Mouse (Mus musculus) forebrain, embryonic 14.5 days (tissue): Measurements from ENCODE around the gene Olfr113. TPM values are rescaled to one million over a fixed set of nuclear protein-coding genes. Genes with fewer than 3 reads are reported as not detected.
"Not testable (repeated sequence)": the region's sequence is repeated elsewhere in the genome, so short reads cannot be mapped to it uniquely, and the experiment has no call there.

ENCODE experiments used
- ATAC-seq: fragments of 200-750 bp; cut with Nextera tagmentation; 2 replicates; pipeline ENCODE4 v1.8.0; 2017; ENCODE audit warnings: mild to moderate bottlenecking, moderate library complexity
- DNase-seq: peaks from one replicate; pipeline ENCODE4 v3.0.0-alpha.2; 2015; ENCODE audit warnings: low spot score
- H3K27ac ChIP-seq: fragments of 300-500 bp; sonication (generic); 2 replicates; pipeline ENCODE4 v1.5.1; 2014; ENCODE audit warnings: low read depth, mild to moderate bottlenecking, control low read depth, low read length, moderate library complexity
- H3K27me3 ChIP-seq: fragments of 300-500 bp; sonication (generic); replicated peaks from 2 replicates; pipeline ENCODE4 v1.6.1; 2014; ENCODE audit warnings: low read length, control low read depth, mixed read lengths; ENCODE audit not compliant: control insufficient read depth, insufficient read depth
- H3K36me3 ChIP-seq: fragments of 300-500 bp; sonication (generic); 2 replicates; pipeline ENCODE4 v1.6.1; 2014; ENCODE audit warnings: low read length, control low read depth; ENCODE audit not compliant: control insufficient read depth, insufficient read depth
- H3K4me1 ChIP-seq: fragments of 300-500 bp; sonication (generic); 2 replicates; pipeline ENCODE4 v1.6.1; 2014; ENCODE audit warnings: antibody characterized with exemption, low read length, control low read depth; ENCODE audit not compliant: control insufficient read depth, insufficient read depth
- H3K4me2 ChIP-seq: fragments of 300-500 bp; sonication (generic); 2 replicates; pipeline ENCODE4 v1.6.1; 2014; ENCODE audit warnings: mild to moderate bottlenecking, control low read depth, low read length
- H3K4me3 ChIP-seq: fragments of 300-500 bp; sonication (generic); 2 replicates; pipeline ENCODE4 v1.5.1; 2014; ENCODE audit warnings: low read depth, low read length, control low read depth
- H3K9ac ChIP-seq: fragments of 300-500 bp; sonication (generic); 2 replicates; pipeline ENCODE4 v1.6.1; 2014; ENCODE audit warnings: mild to moderate bottlenecking, low read length, control low read depth, moderate library complexity
- H3K9me3 ChIP-seq: fragments of 300-500 bp; sonication (generic); replicated peaks from 2 replicates; pipeline ENCODE4 v1.6.1; 2016; ENCODE audit warnings: low read length, control low read depth, mixed read lengths; ENCODE audit not compliant: control insufficient read depth
- WGBS: fragments of 180-500 bp; shearing (Covaris S2); extraction: QIAGEN DNeasy Blood & Tissue Kit; methylation state at CpG from one replicate; pipeline ENCODE4 v1.1.7; 2014; 5-methylcytosine and 5-hydroxymethylcytosine counted together
- polyA plus RNA-seq: library from polyadenylated mRNA; unstranded; fragments of >200 nt; fragmentation: Nextera tagmentation; extraction: Ambion mirVana; gene quantifications from 2 replicates; pipeline ENCODE4 v1.2.1, GENCODE M21; 2014

Gene Olfr113
- not detected in 2 replicates for polyA plus RNA-seq

- ATAC-seq (no peak), DNase-seq (no peak)
- H3K4me2 ChIP-seq = no peak within 1 kb of the TSS
- H3K4me1 ChIP-seq = no peaks in the 10 kb centered on the region
- no peaks in the 10 kb centered on the region for H3K27me3 ChIP-seq
- no peaks in the 10 kb centered on the region for H3K36me3 ChIP-seq
- no peaks in the 10 kb centered on the region for H3K9me3 ChIP-seq
- no peak within 1 kb of the TSS for H3K9ac ChIP-seq
- H3K27ac ChIP-seq = no peak within 1 kb of the TSS
- no peak within 1 kb of the TSS for H3K4me3 ChIP-seq
Observed at GRCm38 (mm10) chr17:37577563-37577962, at the start of gene Olfr113. Gene Olfr113 (minus strand): TSS chr17:37577663.

- no peaks in the 10 kb centered on the region for H3K27me3 ChIP-seq
- ATAC-seq (no peak), DNase-seq (no peak)
- H3K4me1 ChIP-seq = no peaks in the 10 kb centered on the region
- H3K4me3 ChIP-seq = no peak within 1 kb of the TSS
- H3K9me3 ChIP-seq = no peaks in the 10 kb centered on the region
- 80% methylated on average over 2 of the region's 2 CpGs for WGBS
- H3K9ac ChIP-seq = no peak within 1 kb of the TSS
- H3K27ac ChIP-seq = no peak within 1 kb of the TSS
- H3K4me2 ChIP-seq = no peak within 1 kb of the TSS
- H3K36me3 ChIP-seq = no peaks in the 10 kb centered on the region
Observed at GRCm38 (mm10) chr17:37627009-37627408, 49.5 kb upstream of the Olfr113 start, which contains the start of the genes Olfr115 and Olfr116. Gene Olfr115 (minus strand): TSS chr17:37627109. Gene Olfr116 (minus strand): TSS chr17:37627199.

- H3K4me3 ChIP-seq = no peak within 1 kb of the TSS
- DNase-seq = no peak
- no peaks in the 10 kb centered on the region for H3K9me3 ChIP-seq
- no peaks in the 10 kb centered on the region for H3K4me1 ChIP-seq
- H3K4me2 ChIP-seq = no peak within 1 kb of the TSS
- H3K36me3 ChIP-seq = no peaks in the 10 kb centered on the region
- H3K27ac ChIP-seq = no peak within 1 kb of the TSS
- ATAC-seq = no peak
- H3K9ac ChIP-seq = no peak within 1 kb of the TSS
- H3K27me3 ChIP-seq = no peaks in the 10 kb centered on the region
Observed at GRCm38 (mm10) chr17:37592643-37593042, 15.2 kb upstream of the Olfr113 start, which contains the start of gene Olfr114. Gene Olfr114 (minus strand): TSS chr17:37592743.

GRCm38 (mm10) chr17:37569351-37569750, 8.1 kb downstream of the Olfr113 start, which contains the start of gene Olfr112:
Gene Olfr112 (minus strand): TSS chr17:37569451.
- Histone ChIP-seq H3K4me2 (no peak within 1 kb of the TSS), H3K9ac (no peak within 1 kb of the TSS), H3K27me3 (no peaks in the 10 kb centered on the region), H3K4me1 (no peaks in the 10 kb centered on the region), H3K9me3 (no peaks in the 10 kb centered on the region), H3K36me3 (no peaks in the 10 kb centered on the region), H3K27ac (no peak within 1 kb of the TSS), H3K4me3 (no peak within 1 kb of the TSS)
- ATAC-seq (no peak), DNase-seq (no peak)

- Histone ChIP-seq H3K4me2 (no peak overlapping the region), H3K36me3 (no peaks in the 10 kb centered on the region), H3K27ac (no peak overlapping the region), H3K9me3 (no peaks in the 10 kb centered on the region), H3K4me1 (no peaks in the 10 kb centered on the region), H3K27me3 (no peaks in the 10 kb centered on the region), H3K4me3 (no peak overlapping the region), H3K9ac (no peak overlapping the region)
- DNase-seq (no peak), ATAC-seq (no peak)
- 66% methylated on average over 1 of the region's 1 CpGs for WGBS
Observed at GRCm38 (mm10) chr17:37558913-37559615, 18.4 kb downstream of the Olfr113 start.

- no peaks in the 10 kb centered on the region for H3K36me3 ChIP-seq
- no peaks in the 10 kb centered on the region for H3K4me1 ChIP-seq
- H3K4me2 ChIP-seq = no peak overlapping the region
- 39% methylated on average over 3 of the region's 3 CpGs for WGBS
- H3K9me3 ChIP-seq = no peaks in the 10 kb centered on the region
- no peak overlapping the region for H3K9ac ChIP-seq
- H3K27ac ChIP-seq = no peak overlapping the region
- DNase-seq (no peak), ATAC-seq (no peak)
- H3K27me3 ChIP-seq = no peaks in the 10 kb centered on the region
- H3K4me3 ChIP-seq = no peak overlapping the region
Observed at GRCm38 (mm10) chr17:37543800-37544435, 33.5 kb downstream of the Olfr113 start.

- 79% methylated on average over 4 of the region's 4 CpGs for WGBS
- no peak overlapping the region for H3K9ac ChIP-seq
- H3K4me3 ChIP-seq = no peak overlapping the region
- no peaks in the 10 kb centered on the region for H3K36me3 ChIP-seq
- H3K4me1 ChIP-seq = no peaks in the 10 kb centered on the region
- H3K9me3 ChIP-seq = no peaks in the 10 kb centered on the region
- no peaks in the 10 kb centered on the region for H3K27me3 ChIP-seq
- H3K27ac ChIP-seq = no peak overlapping the region
- no peak overlapping the region for H3K4me2 ChIP-seq
- DNase-seq = no peak
- ATAC-seq = no peak
Observed at GRCm38 (mm10) chr17:37541454-37542119, 35.9 kb downstream of the Olfr113 start.

GRCm38 (mm10) chr17:37538416-37538815, 39.0 kb downstream of the Olfr113 start:
- WGBS = 56% methylated on average over 1 of the region's 1 CpGs
- H3K4me1 ChIP-seq, H3K36me3 ChIP-seq, H3K27me3 ChIP-seq, H3K9ac ChIP-seq, H3K27ac ChIP-seq, H3K4me2 ChIP-seq, H3K4me3 ChIP-seq, H3K9me3 ChIP-seq, DNase-seq, ATAC-seq: not testable (repeated sequence)

GRCm38 (mm10) chr17:37535173-37535572, 42.3 kb downstream of the Olfr113 start:
- H3K27me3 ChIP-seq = no peaks in the 10 kb centered on the region
- no peak overlapping the region for H3K27ac ChIP-seq
- DNase-seq (no peak), ATAC-seq (no peak)
- H3K9ac ChIP-seq = no peak overlapping the region
- H3K9me3 ChIP-seq = no peaks in the 10 kb centered on the region
- H3K36me3 ChIP-seq = no peaks in the 10 kb centered on the region
- no peak overlapping the region for H3K4me2 ChIP-seq
- no peaks in the 10 kb centered on the region for H3K4me1 ChIP-seq
- H3K4me3 ChIP-seq = no peak overlapping the region
